Mouse (Mus musculus) 3T3-L1 (cell line): Measurements from ENCODE around the gene Camta2.

Source experiments
- DNase-seq: peaks from one replicate; pipeline ENCODE4 v3.0.0-alpha.2; 2015; ENCODE audit warnings: low read depth, low spot score

The Camta2 gene

GRCm38 (mm10) chr11:70693504-70693903 is 5.6 kb upstream of the Camta2 start:
- DNase-seq: no peak

- DNase-seq: peak; percentile 47
Observed at GRCm38 (mm10) chr11:70689578-70689977, 1.7 kb upstream of the Camta2 start.

GRCm38 (mm10) chr11:70688372-70688771 is 467 bp upstream of the Camta2 start:
- no peak for DNase-seq

GRCm38 (mm10) chr11:70686901-70687566 is 871 bp downstream of the Camta2 start:
- DNase-seq: peak; percentile 25

- DNase-seq: no peak
Observed at GRCm38 (mm10) chr11:70683640-70684039, 4.3 kb downstream of the Camta2 start.

GRCm38 (mm10) chr11:70681897-70682581 is 5.9 kb downstream of the Camta2 start:
- DNase-seq: peak; percentile 48

- no peak for DNase-seq
Observed at GRCm38 (mm10) chr11:70681170-70681569, 6.7 kb downstream of the Camta2 start.

- DNase-seq: no peak
Observed at GRCm38 (mm10) chr11:70679894-70680293, 8.0 kb downstream of the Camta2 start.

- DNase-seq: no peak
Observed at GRCm38 (mm10) chr11:70679361-70679760, 8.5 kb downstream of the Camta2 start.

- DNase-seq: no peak
Observed at GRCm38 (mm10) chr11:70678576-70678975, 9.3 kb downstream of the Camta2 start.

GRCm38 (mm10) chr11:70678092-70678491 is 9.8 kb downstream of the Camta2 start:
- DNase-seq: no peak

GRCm38 (mm10) chr11:70674501-70674900 is 13.4 kb downstream of the Camta2 start:
- no peak for DNase-seq

GRCm38 (mm10) chr11:70674014-70674413 is 13.9 kb downstream of the Camta2 start:
- no peak for DNase-seq

- DNase-seq: peak; percentile 70
Observed at GRCm38 (mm10) chr11:70671333-70672047, 16.4 kb downstream of the Camta2 start.

GRCm38 (mm10) chr11:70670483-70670882 is 17.4 kb downstream of the Camta2 start:
- DNase-seq: peak; percentile 39

GRCm38 (mm10) chr11:70669582-70670345 is 18.1 kb downstream of the Camta2 start:
- peak; percentile 92 for DNase-seq

- DNase-seq: peak; percentile 100
Observed at GRCm38 (mm10) chr11:70668771-70669505, 19.0 kb downstream of the Camta2 start, which contains the start of gene Spag7. Gene Spag7 (minus strand): TSS chr11:70669416.

- no peak for DNase-seq
Observed at GRCm38 (mm10) chr11:70668335-70668770, 19.6 kb downstream of the Camta2 start.

GRCm38 (mm10) chr11:70667271-70668150 is 20.4 kb downstream of the Camta2 start:
- peak; percentile 50 for DNase-seq

GRCm38 (mm10) chr11:70666687-70667086 is 21.2 kb downstream of the Camta2 start:
- DNase-seq: no peak
